In the genomic region with DNA sequence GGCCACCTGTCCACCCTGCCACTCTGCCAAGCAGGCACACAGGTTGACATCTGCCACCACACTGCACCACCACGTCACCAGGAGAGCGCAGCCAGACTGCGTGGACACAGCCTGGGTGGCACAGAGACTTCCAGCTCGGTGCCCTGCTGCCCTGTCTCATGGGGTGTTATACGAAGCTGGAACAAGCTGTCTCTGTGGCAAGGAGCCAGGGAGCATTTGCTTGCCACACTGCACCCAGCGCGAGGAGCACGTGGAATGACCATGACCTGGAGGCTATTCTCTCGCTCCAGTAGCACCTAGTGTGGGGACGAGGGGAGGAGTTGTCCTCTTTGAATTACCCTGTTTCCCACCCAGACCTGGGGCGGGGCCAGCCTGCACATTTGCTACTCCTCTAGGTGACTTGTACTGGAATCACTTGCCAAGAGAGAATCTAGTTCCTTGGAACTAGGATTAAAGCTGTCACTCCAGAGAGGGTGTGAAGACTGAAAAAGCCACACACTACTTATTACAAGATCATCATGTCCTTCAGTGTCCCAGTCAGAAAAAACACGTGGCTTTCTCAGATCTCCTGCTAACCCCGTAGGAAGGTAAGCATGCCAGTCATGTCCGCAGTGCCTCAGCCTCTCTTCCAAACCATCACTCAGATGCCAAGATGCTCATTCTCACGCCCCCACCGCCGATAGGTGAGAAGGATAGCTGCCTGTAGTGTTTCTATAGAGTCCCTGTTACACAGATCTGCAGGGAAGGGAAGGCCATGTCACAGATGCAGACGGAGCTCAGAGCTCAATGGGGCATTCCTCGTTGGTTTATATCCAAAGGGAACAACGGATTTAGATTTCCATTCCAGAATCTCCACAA, we compare ENCODE assay signal across 9 mouse cellular contexts. TPM values are rescaled to one million over a fixed set of nuclear protein-coding genes. Genes with fewer than 3 reads are reported as not detected.
A peak's percentile ranks its signal among the peaks of the same experiment; 100 is the strongest.
DNase-seq lines count a peak whose midpoint lies in the region; ATAC-seq lines count a peak whose summit lies in the region.
"Had no signal": no experiment of that assay in that cellular context is flagged by ENCODE, and none has a peak within 500 bp of the region (broad histone marks: within the 10 kb centered on the region; RNA-seq: fewer than 3 reads in every experiment).

No protein-coding gene starts in this region.

- no peaks in the 10 kb centered on the region for H3K4me1 ChIP-seq in embryonic facial prominence, embryonic 15.5 days

- H3K27ac ChIP-seq in embryonic facial prominence, embryonic 15.5 days (replicated peaks): no peak overlapping the region

- no peaks in the 10 kb centered on the region for H3K36me3 ChIP-seq in embryonic facial prominence, embryonic 15.5 days

- DNase-seq in retina, adult 2 months (ENCODE audit: low read depth, low spot score): peak; percentile 20
- DNase-seq in retina, embryonic 14.5 days (ENCODE audit: low spot score): no peak
- DNase-seq in heart, postnatal 36 days: peak; percentile 58 to 63
- peak; percentile 9 to 52 for DNase-seq in layer of hippocampus, adult 18-20 months (ENCODE audit: low spot score in 2 of 2)
- peak; percentile 5 to 36 for DNase-seq in lung, postnatal 4 days
- no peak for DNase-seq in yolk sac, embryonic 10.5 days (ENCODE audit: low spot score)
- DNase-seq in natural killer cell, adult 2 months (ENCODE audit: low spot score in 2 of 2): no peak

- WGBS in embryonic facial prominence, embryonic 15.5 days: 70% methylated on average over 20 of the region's 20 CpGs

- intact Hi-C loops in heart, postnatal 36 days (cut with DNase I): no loop called here

- no peaks in the 10 kb centered on the region for H3K9me3 ChIP-seq in embryonic facial prominence, embryonic 15.5 days (replicated peaks)

- H3K9ac ChIP-seq in embryonic facial prominence, embryonic 15.5 days: no peak overlapping the region

- no peak overlapping the region for H3K4me3 ChIP-seq in embryonic facial prominence, embryonic 15.5 days (replicated peaks)

- no peak overlapping the region for H3K4me2 ChIP-seq in embryonic facial prominence, embryonic 15.5 days (replicated peaks)

- no peaks in the 10 kb centered on the region for H3K27me3 ChIP-seq in embryonic facial prominence, embryonic 15.5 days

- ATAC-seq in embryonic facial prominence, embryonic 15.5 days (ENCODE audit: insufficient number of reproducible peaks, low FRiP score, low TSS enrichment, low read depth): peak; percentile 69

RNA-seq across cellular contexts. Expression of gene Aldob, which starts 10.8 kb away (rescaled TPM):
- 0.08 and 0.23 TPM in 2 replicates for polyA plus RNA-seq in embryonic facial prominence, embryonic 15.5 days (2015; fragmentation: Nextera tagmentation; extraction: Ambion mirVana)
- 1 to 10 TPM in 1 of 2 experiments, under 1 TPM in 1; 0.58 to 1.1 TPM for total RNA-seq in heart, postnatal 36 days (2021)
- total RNA-seq in layer of hippocampus, adult 18-20 months (2021): 1 to 10 TPM; 1.9 to 2.1 TPM
- polyA plus RNA-seq: neural tube, embryonic 11.5 days had no signal

RNA-seq across cellular contexts. Expression of gene Tmem246, which starts 37.5 kb away (rescaled TPM):
- 35.7 and 39.3 TPM in 2 replicates for polyA plus RNA-seq in embryonic facial prominence, embryonic 15.5 days (2015; fragmentation: Nextera tagmentation; extraction: Ambion mirVana)
- 10 to 100 TPM; 44.5 to 47.1 TPM for total RNA-seq in heart, postnatal 36 days (2021)
- total RNA-seq in layer of hippocampus, adult 18-20 months (2021): 10 to 100 TPM; 75.4 to 77.1 TPM

RNA-seq across cellular contexts. Expression of gene Zfp189, which starts 39.2 kb away (rescaled TPM):
- 7.5 TPM in 2 replicates for polyA plus RNA-seq in embryonic facial prominence, embryonic 15.5 days (2015; fragmentation: Nextera tagmentation; extraction: Ambion mirVana)
- total RNA-seq in heart, postnatal 36 days (2021): 1 to 10 TPM; 5.4 to 6.0 TPM
- 10 to 100 TPM; 30.1 to 37.3 TPM for total RNA-seq in layer of hippocampus, adult 18-20 months (2021)

RNA-seq across cellular contexts. Expression of gene Mrpl50, which starts 39.3 kb away (rescaled TPM):
- 66.4 and 68.9 TPM in 2 replicates for polyA plus RNA-seq in embryonic facial prominence, embryonic 15.5 days (2015; fragmentation: Nextera tagmentation; extraction: Ambion mirVana)
- total RNA-seq in heart, postnatal 36 days (2021): 10 to 100 TPM; 44.6 to 44.9 TPM
- total RNA-seq in layer of hippocampus, adult 18-20 months (2021): 10 to 100 TPM; 32.9 to 33.6 TPM

RNA-seq across cellular contexts. Expression of gene Baat, which starts 53.8 kb away (rescaled TPM):
- 0.22 TPM in 1 of 2 replicates, not detected in the other for polyA plus RNA-seq in embryonic facial prominence, embryonic 15.5 days (2015; fragmentation: Nextera tagmentation; extraction: Ambion mirVana)
- under 1 TPM in 1 of 2 experiments, not detected in 1; 0.47 TPM for total RNA-seq in heart, postnatal 36 days (2021)
- total RNA-seq in layer of hippocampus, adult 18-20 months (2021): under 1 TPM; 0.18 to 0.37 TPM

Comparison
In these comparisons a context has a peak if more than half of its experiments do, and no peak if none do; other contexts are left out.
1. DNase-seq: peak in retina, adult 2 months (single experiment), heart, postnatal 36 days (2 of 2), layer of hippocampus, adult 18-20 months (2 of 2) and lung, postnatal 4 days (2 of 2); none in retina, embryonic 14.5 days (single experiment), yolk sac, embryonic 10.5 days (single experiment) and natural killer cell, adult 2 months (0 of 2).
2. RNA of gene Zfp189, which starts 39.2 kb away (total RNA-seq): 30.1 to 37.3 TPM in layer of hippocampus, adult 18-20 months; 5.4 to 6.0 TPM in heart, postnatal 36 days; every median in the first group is over 4 times any median in the second.